Mouse (Mus musculus): ENCODE measurements around the gene Sall4. TPM values are rescaled to one million over a fixed set of nuclear protein-coding genes. Genes with fewer than 3 reads are reported as not detected.

The Sall4 gene
- total RNA-seq (2021): under 1 TPM; 0.13 to 0.23 TPM
- long read RNA-seq: 0 reads

DNA sequence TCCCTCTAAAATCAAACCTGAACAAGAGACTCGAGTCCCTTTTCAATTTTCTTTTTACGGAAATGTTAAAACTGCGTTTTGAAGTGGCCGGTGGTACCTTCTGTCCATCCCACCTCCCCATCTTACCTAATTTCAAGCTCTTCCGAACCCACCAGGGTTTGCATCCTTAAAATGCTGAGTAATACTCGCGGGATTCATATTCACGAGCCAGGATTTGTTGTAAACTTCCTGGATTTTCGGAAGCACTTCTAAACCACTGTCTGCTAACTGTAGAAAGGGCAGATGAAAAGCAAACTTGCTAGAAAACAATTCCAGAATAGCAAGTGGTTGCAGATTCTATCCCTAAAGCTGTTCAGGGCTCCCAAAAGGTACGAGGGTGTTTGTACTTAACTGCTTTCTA, at the start of gene Sall4:
Gene Sall4, minus strand, starts transcription at position 362 of the 400 bp plus-strand sequence.
- DNase-seq (ENCODE audit: low spot score in 2 of 2): no peak

DNA sequence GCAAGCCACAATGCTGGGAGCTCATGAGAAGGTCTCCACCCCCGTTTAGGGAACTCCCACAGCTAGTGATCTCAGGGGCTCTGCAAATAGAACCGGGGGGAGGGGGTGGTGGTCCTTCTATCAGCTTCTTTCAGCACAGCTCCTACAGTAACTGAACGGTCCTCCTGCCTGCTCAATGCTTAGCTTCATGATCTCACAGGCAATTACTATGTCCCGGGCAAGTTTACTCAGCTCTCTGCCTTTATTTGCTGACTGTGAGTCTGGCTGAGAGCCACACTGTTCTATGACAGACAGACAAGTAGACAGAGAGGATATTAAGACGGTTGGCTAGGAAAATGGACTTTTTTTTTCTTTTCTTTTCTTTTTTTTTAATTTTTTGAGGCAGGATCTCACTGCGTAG, 45.5 kb upstream of the Sall4 start:
- DNase-seq (ENCODE audit: low spot score in 2 of 2): no peak

DNA sequence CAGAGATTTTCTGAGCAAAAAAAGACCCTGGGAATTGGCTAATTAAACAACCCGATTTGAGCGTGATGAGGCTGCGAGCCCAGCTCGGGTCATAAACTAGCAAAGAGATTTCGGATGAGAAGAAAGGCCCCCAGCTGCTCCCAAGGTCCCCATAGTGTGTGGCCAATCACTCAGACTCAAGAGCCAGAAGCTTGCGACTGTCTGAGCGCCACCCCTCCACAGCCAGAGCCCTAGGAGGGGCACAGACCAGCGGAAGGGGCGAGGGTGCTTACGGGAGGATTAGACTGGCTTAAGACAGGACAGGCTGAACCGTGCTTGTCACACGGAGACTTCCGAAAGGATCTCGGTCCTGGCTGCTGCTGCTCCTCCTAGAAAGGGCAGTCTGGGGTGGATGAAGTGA, 42.2 kb upstream of the Sall4 start:
- DNase-seq (ENCODE audit: low spot score in 2 of 2): no peak

GRCm38 (mm10) chr2:168807681-168808080, 39.9 kb upstream of the Sall4 start:
- DNase-seq (ENCODE audit: low spot score in 2 of 2): no peak

GRCm38 (mm10) chr2:168803849-168804248, 36.1 kb upstream of the Sall4 start:
- no peak for DNase-seq (ENCODE audit: low spot score in 2 of 2)

- no peak for DNase-seq (ENCODE audit: low spot score in 2 of 2)
Observed at GRCm38 (mm10) chr2:168799326-168799725, 31.6 kb upstream of the Sall4 start.

GRCm38 (mm10) chr2:168798921-168799320, 31.2 kb upstream of the Sall4 start:
- DNase-seq (ENCODE audit: low spot score in 2 of 2): no peak

DNA sequence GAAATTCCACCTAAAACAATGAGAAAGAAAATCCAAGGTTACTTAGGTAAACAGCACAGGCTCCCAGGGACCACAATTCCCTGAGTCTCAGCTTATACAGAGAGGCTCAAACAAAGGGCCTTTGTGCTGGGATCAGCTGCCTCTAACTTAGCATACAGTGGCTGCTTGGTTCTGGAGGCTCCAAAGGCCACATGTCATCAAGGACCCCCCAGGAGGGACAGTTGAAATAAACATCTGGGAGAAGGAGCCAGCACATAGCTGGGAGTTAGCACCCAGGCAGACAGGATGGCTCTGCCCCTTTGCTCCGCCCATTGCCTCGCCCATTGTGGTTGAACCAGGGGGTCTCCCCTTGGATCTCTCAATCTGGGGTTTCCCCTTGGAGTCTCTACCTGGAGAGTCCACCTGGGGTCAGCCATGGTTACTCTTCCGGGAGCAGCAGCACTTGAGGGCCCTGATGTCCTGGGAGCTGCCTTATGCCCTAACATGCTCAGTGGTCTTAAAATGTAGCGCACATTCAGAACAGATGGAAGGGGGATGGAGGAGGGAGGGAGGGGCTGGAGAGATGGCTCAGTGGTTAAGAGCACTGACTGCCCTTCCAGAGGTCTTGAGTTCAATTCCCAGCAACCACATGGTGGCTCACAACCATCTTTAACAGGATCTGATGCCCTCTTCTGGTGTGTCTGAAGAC, 23.5 kb upstream of the Sall4 start:
- DNase-seq (ENCODE audit: low spot score in 2 of 2): no peak

DNA sequence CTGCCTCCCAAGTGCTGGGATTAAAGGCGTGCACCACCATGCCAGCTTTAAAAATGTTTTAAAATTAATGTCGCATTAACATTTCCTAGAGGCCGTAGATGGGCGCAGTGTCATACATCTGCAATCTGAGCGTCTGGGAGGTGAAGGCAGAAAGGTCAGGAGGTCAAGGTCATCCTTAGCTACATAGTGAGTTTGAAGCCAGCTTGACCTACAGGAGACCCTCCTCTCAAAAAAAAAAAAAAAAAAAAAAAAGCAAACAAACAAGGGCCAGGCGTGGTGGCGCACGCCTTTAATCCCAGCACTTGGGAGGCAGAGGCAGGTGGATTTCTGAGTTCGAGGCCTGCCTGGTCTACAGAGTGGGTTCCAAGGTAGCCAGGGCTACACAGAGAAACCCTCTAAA, 18.4 kb upstream of the Sall4 start:
- no peak for DNase-seq (ENCODE audit: low spot score in 2 of 2)

- no peak for DNase-seq (ENCODE audit: low spot score in 2 of 2)
Observed at GRCm38 (mm10) chr2:168780596-168780995, 12.9 kb upstream of the Sall4 start.

- no peak for DNase-seq (ENCODE audit: low spot score in 2 of 2)
Observed at GRCm38 (mm10) chr2:168780024-168780423, 12.3 kb upstream of the Sall4 start.

DNA sequence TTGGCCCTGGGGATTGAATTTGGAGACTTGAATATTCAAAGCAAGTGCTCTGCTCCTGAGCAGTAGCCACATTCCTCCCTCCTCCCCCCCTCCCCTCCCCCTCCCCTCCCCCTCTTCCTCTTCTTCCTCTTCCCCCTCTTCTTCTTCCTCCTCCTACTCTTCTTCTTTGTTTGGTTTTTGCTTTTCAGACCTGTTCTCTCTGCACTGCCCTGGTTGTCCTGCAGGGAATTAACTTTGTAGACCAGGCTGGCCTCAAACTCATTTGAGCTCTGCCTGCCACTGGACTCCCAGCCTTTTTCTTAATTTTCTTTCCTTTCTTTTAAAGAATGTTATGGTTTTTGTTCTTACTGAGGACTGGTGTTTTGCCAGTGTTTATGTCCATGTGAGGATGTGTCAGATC, 9.7 kb upstream of the Sall4 start:
- DNase-seq (ENCODE audit: low spot score in 2 of 2): no peak

- DNase-seq (ENCODE audit: low spot score in 2 of 2): no peak
Observed at GRCm38 (mm10) chr2:168776238-168776637, 8.5 kb upstream of the Sall4 start.

DNA sequence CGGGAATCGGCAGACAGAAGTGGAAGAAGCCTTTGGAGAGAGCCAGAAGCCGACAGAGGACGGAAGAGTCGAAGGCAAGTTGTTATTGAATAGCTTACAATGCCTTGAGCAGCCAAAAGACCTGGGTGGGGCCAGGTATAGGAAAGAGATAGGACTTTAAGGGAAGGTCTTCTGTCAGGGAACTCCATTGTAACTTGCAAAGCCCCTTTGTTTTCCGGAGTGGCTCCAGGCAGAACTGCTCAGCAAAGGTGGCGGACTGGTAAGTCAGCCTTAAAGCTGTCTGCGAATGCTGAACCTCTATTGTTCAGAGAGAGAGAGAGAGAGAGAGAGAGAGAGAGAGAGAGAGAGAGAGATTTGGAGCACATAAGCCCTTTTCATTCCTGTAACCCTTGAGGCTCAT, 1.5 kb upstream of the Sall4 start:
- no peak for DNase-seq (ENCODE audit: low spot score in 2 of 2)

DNA sequence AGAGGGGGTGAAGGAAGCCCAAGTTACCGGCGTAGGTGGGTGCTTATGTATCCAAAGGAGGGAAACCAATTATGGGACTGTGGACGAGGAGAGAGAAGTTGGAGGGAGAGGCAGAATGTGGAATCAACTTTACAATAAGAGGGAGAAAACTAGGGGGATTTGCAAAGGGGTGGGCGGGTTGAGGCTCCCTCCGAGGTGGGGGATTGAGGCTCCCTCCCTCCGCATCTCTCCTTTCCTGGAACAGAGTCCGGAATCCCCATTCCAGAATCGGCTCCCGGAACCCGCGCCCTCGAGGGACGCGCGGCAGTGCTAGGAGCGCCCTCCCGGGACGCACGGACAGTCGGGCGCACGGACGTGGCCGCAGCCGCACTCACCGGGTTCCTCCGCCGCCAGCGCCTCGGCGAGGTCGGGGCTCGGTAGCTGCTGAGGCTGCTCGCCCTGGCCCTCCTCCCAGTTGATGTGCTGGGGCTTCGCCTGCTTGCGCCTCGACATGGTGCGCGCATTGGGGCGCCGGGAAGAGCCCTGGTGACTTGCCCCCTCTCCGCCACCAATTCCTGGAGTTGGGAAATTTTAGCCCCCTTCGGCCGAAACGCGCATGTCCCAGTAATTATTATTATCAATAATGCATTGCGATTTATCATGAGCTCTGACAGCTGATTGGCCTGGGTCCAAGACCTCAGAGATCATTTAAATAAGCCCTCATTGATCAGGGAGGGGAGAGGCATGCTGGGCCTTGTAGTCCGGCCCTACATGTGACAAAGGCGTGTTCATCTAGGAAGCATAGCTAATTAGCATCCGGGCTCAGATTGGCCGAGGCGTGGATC, 993 bp downstream of the Sall4 start:
- DNase-seq (ENCODE audit: low spot score in 2 of 2): peak; percentile 19 to 40

GRCm38 (mm10) chr2:168765696-168766537, 1.8 kb downstream of the Sall4 start:
- DNase-seq (ENCODE audit: low spot score in 2 of 2): peak in 1 of 2 experiments; percentile 22

DNA sequence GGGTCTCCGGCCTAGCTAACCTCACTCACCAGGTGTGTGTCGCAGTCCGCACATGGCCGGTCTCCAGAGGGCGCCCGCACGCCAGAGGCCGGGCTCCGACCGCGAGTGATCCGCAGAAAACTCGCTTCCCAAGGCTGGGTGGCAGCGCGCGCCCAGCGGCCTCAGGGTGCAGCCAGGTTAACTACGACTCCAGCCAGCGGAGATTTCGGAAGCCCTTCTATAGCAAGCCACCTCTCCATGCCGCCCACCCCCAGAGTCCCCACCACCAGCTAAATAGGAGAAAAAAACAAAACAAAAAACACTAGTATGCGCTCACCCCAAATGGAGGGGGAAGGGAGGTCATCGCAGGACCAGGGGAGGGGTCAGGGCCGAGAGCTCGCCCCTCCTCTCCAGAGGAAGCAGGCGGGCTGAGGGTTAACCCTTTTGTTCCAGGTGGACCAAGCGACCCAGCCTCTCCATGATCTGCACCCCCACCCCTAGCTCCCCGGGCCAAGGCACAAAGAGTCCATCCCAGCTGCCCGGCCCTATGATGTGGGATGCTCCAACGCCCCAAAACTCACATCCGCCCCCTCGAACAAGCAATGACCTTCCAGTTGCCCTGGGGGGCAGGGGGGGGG, 2.6 kb downstream of the Sall4 start:
- DNase-seq (ENCODE audit: low spot score in 2 of 2): peak; percentile 26 to 61

GRCm38 (mm10) chr2:168764460-168764867, 3.3 kb downstream of the Sall4 start:
- DNase-seq (ENCODE audit: low spot score in 2 of 2): no peak

GRCm38 (mm10) chr2:168763785-168764184, 4.0 kb downstream of the Sall4 start:
- no peak for DNase-seq (ENCODE audit: low spot score in 2 of 2)

DNA sequence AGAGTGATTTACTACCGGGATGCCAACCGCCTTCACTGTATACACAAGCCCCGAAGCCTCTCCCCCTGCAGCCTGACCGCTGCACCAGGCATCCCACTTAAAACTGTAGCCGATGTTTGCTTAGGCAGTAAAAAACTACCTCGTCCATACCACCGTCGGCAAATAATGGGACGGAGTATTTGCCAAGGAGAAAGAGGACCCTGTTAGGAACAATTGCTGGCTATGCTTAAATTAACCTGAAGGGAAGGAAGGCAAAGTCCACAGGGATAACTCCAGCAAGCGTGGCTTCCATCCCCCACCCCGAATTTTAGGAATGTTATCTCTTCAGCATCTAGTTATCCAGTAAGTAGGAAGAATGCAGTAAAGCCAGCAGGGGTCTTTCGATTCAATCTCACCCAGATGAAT, 5.3 kb downstream of the Sall4 start:
- DNase-seq (ENCODE audit: low spot score in 2 of 2): no peak

DNA sequence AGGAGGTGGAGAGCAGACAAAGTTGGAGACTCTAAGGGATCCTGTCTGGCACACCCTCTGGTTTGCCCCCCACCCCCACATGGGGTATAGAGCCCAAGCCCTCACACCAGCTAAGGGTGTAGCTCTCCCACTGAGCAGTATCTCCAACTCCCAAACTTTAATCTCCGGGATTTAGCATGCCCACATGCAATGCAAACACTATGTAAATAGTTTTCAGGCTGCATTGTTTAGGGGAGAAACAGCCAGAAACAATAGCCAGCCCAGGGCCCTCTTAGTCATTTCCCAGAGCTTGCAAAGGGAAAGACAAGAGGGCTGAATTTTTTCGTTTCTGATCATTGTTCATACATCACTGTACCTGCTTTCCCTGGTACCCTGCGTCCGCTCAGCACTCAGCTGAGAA, 5.8 kb downstream of the Sall4 start:
- DNase-seq (ENCODE audit: low spot score in 2 of 2): no peak
